Mouse (Mus musculus) intestine, embryonic 14.5 days (tissue): ENCODE measurements at regions not wholly inside any gene's neighbourhood (a gene's known extent, or its start where the extent isn't known, plus 50 kb on each side); places are given as distances from the start of the nearest gene placed in this dataset.

Experiments used
- ATAC-seq: fragments of 200-750 bp; cut with Nextera tagmentation; replicated peaks from 2 replicates; pipeline ENCODE4 v1.8.0; 2017; ENCODE audit warnings: low read depth, moderate number of reproducible peaks, moderate TSS enrichment, moderate library complexity; ENCODE audit not compliant: low FRiP score, low TSS enrichment
- DNase-seq: peaks from one replicate; pipeline ENCODE4 v3.0.0-alpha.2; 2018; ENCODE audit warnings: low spot score
- H3K27ac ChIP-seq: fragments of 300-500 bp; sonication (generic); 2 replicates; pipeline ENCODE4 v1.5.1; 2014; ENCODE audit warnings: low read depth, mild to moderate bottlenecking, control low read depth
- H3K27me3 ChIP-seq: fragments of 300-500 bp; sonication (generic); replicated peaks from 2 replicates; pipeline ENCODE4 v1.6.1; 2014; ENCODE audit warnings: low read length, control low read depth; ENCODE audit not compliant: control insufficient read depth, insufficient read depth
- H3K36me3 ChIP-seq: fragments of 300-500 bp; sonication (generic); 2 replicates; pipeline ENCODE4 v1.6.1; 2014; ENCODE audit warnings: low read length, control low read depth; ENCODE audit not compliant: control insufficient read depth, insufficient read depth
- H3K4me1 ChIP-seq: fragments of 300-500 bp; sonication (generic); replicated peaks from 2 replicates; pipeline ENCODE4 v1.6.1; 2014; ENCODE audit warnings: low read length, control low read depth, mixed read lengths; ENCODE audit not compliant: control insufficient read depth, insufficient read depth
- H3K4me2 ChIP-seq: fragments of 300-500 bp; sonication (generic); 2 replicates; pipeline ENCODE4 v1.6.1; 2014; ENCODE audit warnings: low read length
- H3K4me3 ChIP-seq: fragments of 300-500 bp; sonication (generic); 2 replicates; pipeline ENCODE4 v1.5.1; 2014; ENCODE audit warnings: low read depth, low read length, control low read depth, mixed read lengths
- H3K9ac ChIP-seq: fragments of 300-500 bp; sonication (generic); 2 replicates; pipeline ENCODE4 v1.6.1; 2014; ENCODE audit warnings: mild to moderate bottlenecking, low read length
- H3K9me3 ChIP-seq: fragments of 300-500 bp; sonication (generic); 2 replicates; pipeline ENCODE4 v1.6.1; 2016; ENCODE audit warnings: low read length, control low read depth; ENCODE audit not compliant: control insufficient read depth
- WGBS: fragments of 180-500 bp; shearing (Covaris S2); extraction: QIAGEN DNeasy Blood & Tissue Kit; methylation state at CpG from one replicate; pipeline ENCODE4 v1.1.7; 2014; 5-methylcytosine and 5-hydroxymethylcytosine counted together

DNA sequence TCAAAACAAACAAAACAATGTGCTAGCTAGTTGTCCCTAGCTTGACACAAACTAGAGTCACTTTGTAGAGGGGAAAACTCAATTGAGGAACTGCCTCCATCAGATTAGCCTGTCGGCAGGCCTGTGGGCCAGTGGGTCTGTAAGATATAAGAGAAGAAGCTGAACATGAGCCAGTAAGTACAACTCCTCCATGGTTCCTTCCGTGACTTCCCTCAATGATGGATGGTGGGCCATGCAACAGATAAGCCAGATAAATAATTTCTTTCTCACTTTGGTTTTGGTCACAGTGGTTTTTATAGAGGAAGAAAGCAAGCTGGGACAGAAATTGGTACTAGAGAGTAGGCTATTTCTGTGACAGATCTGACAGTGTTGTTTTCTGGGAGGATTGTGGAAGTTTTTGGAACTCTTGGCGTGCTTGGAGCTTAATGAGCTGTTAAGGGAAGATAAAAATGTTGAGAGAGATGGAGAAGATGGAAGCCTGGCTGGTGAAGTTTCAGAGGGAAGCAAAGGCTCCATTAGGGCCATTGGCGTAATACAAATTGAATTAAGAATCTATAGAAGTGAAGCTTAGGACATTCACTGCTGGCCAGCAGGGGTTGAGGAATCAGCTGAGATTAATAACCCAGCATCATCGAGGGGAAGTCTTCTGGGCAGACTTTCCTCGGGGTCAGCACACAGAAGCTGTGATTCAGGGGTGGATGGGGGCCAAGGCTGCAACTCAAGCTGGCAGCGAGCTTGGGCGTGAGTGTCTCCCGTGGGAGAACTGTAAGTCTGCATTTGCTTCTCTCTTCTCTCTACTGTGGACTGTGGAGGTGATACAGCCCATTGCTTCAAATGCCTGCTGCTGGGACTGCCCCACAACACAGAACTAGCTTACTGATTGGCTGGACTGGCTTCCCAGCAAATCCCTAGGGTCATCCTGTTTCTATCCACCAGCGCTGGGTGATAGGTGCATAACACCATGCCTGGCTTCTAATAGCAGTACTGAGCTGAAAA lies 105.2 kb upstream of the Ptch1 start:
- DNase-seq (no peak), ATAC-seq (no peak)
- Histone ChIP-seq H3K4me1 (no peaks in the 10 kb centered on the region), H3K36me3 (no peaks in the 10 kb centered on the region), H3K4me3 (no peak overlapping the region), H3K27me3 (no peaks in the 10 kb centered on the region), H3K9me3 (no peaks in the 10 kb centered on the region), H3K4me2 (no peak overlapping the region), H3K27ac (no peak overlapping the region), H3K9ac (no peak overlapping the region)
- 75% methylated on average over 10 of the region's 10 CpGs for WGBS

DNA sequence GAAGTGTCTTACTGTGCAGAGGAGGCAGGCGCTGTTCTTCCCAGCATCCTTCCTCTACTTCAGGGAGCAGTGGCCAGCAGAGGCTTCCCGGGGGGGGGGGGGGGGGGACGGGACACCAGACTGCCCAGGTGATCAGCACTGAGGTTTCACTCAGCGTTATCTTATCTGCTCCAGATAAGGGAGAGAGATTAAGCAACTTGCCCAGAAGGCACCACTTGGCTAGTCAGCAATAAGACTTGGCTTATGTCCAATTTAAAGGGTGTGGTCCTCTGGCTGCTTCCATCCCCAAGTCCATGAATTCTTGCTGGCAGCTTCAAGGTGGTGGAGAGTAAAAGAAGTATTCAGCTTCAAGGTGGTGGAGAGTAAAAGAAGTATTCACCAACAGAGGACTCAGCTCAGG lies 108.9 kb upstream of the Ptch1 start:
- no peak overlapping the region for H3K27ac ChIP-seq
- ATAC-seq, result no peak

DNA sequence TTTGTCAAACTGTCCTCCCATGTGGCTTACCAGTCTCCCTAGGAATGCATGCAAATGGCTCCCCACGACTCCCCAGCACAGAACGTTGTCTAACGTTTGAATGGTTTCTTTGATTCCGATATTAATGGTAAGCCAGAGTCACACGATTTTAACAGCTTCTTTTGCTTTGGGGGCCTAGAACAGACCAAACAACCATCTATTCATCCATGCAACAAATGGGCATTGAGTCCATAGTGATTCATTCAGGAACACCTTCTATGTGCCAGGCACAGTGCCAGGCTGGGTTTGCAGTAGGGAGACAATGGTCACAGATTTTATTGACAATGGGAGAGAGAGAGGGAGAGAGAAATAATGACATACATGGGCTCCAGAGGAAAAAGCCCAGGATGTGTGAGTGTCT lies 118.6 kb upstream of the Ptch1 start:
- Histone ChIP-seq H3K4me3 (no peak overlapping the region), H3K4me2 (no peak overlapping the region), H3K27ac (no peak overlapping the region), H3K9me3 (no peaks in the 10 kb centered on the region), H3K9ac (no peak overlapping the region), H3K4me1 (no peaks in the 10 kb centered on the region), H3K36me3 (no peaks in the 10 kb centered on the region), H3K27me3 (no peaks in the 10 kb centered on the region)
- 82% methylated on average over 5 of the region's 5 CpGs for WGBS
- DNase-seq (no peak), ATAC-seq (no peak)

More for the DNA sequence above, 108.9 kb upstream of the Ptch1 start:
- Histone ChIP-seq H3K4me1 (no peaks in the 10 kb centered on the region), H3K36me3 (no peaks in the 10 kb centered on the region), H3K9ac (no peak overlapping the region), H3K4me3 (no peak overlapping the region), H3K27me3 (no peaks in the 10 kb centered on the region), H3K9me3 (no peaks in the 10 kb centered on the region), H3K4me2 (no peak overlapping the region)
- DNase-seq, result no peak
- 58% methylated on average over 3 of the region's 4 CpGs for WGBS

DNA sequence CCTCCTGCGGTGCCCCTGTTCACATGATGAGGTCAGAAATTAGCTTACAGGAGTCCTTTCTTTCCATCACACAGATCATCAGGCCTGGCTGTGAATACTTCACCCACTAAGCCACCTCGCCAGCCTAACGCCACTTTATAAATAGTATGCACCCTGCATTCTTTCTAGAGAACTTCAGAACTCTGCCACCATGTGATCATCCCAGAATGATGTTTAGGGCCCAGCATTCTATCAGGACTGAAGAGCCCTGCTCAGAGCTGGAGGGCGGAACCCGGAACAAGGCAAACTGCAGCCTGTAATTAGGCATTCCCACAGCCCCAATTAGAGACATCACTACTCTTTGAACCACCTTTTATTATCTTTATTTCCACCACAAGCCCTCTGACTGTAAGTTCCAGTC lies 120.2 kb upstream of the Ptch1 start:
- Histone ChIP-seq H3K36me3 (no peaks in the 10 kb centered on the region), H3K4me2 (no peak overlapping the region), H3K4me3 (no peak overlapping the region), H3K27me3 (no peaks in the 10 kb centered on the region), H3K27ac (no peak overlapping the region), H3K9me3 (no peaks in the 10 kb centered on the region), H3K9ac (no peak overlapping the region), H3K4me1 (no peaks in the 10 kb centered on the region)
- ATAC-seq, result no peak
- 70% methylated on average over 5 of the region's 5 CpGs for WGBS
- DNase-seq, result no peak

DNA sequence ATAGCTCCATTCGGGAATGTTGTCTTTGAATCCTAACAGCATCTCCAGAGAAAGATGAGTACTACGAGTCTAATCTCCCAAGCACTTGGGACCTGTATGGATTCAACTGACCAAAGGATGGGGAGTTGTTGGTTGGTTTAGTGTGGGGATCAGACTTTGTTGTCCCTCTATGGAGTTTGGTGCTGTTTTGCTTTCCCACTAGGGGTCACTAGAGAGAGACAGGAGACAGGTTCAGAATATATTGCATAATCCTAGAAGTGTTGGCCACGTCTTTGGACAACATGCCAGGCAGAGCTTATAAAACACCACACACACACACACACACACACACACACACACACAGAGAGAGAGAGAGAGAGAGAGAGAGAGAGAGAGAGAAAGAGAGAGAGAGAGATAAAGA lies 118.6 kb upstream of the Ercc6l2 start:
- H3K4me3 ChIP-seq, result no peak overlapping the region
- no peak overlapping the region for H3K9ac ChIP-seq
- no peaks in the 10 kb centered on the region for H3K27me3 ChIP-seq
- H3K27ac ChIP-seq, result no peak overlapping the region
- H3K4me2 ChIP-seq, result no peak overlapping the region
- ATAC-seq (no peak), DNase-seq (no peak)
- H3K36me3 ChIP-seq, result no peaks in the 10 kb centered on the region
- WGBS, result 69% methylated on average over 3 of the region's 3 CpGs
- H3K9me3 ChIP-seq, result no peaks in the 10 kb centered on the region
- peaks cover 7% of the 10 kb centered on the region for H3K4me1 ChIP-seq

DNA sequence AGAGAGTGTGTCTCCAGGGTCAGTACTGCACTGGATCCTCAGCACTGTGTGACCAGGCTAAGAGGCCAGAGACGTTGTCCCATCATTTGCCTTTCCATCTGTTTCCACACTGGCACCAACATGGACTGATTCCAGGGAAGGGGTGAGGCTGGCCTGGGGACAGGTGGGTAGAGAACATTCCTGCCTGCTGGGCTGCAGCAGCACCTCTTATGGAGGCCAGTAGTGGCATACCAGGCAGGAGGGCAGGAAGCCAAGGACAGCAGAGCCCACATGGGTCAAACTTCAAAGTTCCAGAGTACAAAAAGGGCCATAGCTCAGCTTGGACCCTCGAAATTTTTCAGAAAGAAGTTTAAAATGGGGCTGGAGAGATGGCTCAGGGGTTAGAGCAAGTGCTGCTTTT lies 115.4 kb upstream of the Ercc6l2 start:
- WGBS, result 68% methylated on average over 2 of the region's 2 CpGs
- Histone ChIP-seq H3K9me3 (no peaks in the 10 kb centered on the region), H3K36me3 (no peaks in the 10 kb centered on the region), H3K27ac (no peak overlapping the region), H3K4me3 (no peak overlapping the region), H3K4me1 (peaks cover 11% of the 10 kb centered on the region), H3K27me3 (no peaks in the 10 kb centered on the region), H3K9ac (no peak overlapping the region), H3K4me2 (no peak overlapping the region)
- ATAC-seq (no peak), DNase-seq (no peak)

DNA sequence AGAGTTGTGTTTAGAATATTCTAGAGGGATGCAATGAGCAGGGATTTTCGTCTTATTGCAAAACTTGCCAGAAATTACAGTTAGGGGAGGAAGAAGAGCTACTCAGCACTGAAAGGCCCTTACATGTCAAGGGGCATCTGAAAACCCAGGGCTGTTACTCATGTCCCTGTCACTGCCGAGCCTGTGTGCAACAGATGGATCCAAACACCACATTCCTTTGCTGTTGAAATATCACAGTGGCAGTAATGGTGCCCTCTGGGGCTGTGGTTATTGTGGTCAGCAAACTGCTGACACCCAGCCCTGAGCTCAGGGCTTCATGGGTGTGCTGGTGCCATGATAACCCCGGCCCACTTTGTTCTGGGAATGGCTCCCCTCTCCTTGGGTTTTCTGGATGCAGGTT lies 114.3 kb upstream of the Ercc6l2 start:
- DNase-seq (no peak), ATAC-seq (no peak)
- Histone ChIP-seq H3K36me3 (no peaks in the 10 kb centered on the region), H3K4me1 (peaks cover 11% of the 10 kb centered on the region), H3K4me2 (no peak overlapping the region; the same call in 1 of the 2 replicates), H3K9ac (no peak overlapping the region), H3K9me3 (no peaks in the 10 kb centered on the region), H3K4me3 (no peak overlapping the region), H3K27ac (peak overlapping the region; percentile 90), H3K27me3 (no peaks in the 10 kb centered on the region)
- 26% methylated on average over 3 of the region's 3 CpGs for WGBS

DNA sequence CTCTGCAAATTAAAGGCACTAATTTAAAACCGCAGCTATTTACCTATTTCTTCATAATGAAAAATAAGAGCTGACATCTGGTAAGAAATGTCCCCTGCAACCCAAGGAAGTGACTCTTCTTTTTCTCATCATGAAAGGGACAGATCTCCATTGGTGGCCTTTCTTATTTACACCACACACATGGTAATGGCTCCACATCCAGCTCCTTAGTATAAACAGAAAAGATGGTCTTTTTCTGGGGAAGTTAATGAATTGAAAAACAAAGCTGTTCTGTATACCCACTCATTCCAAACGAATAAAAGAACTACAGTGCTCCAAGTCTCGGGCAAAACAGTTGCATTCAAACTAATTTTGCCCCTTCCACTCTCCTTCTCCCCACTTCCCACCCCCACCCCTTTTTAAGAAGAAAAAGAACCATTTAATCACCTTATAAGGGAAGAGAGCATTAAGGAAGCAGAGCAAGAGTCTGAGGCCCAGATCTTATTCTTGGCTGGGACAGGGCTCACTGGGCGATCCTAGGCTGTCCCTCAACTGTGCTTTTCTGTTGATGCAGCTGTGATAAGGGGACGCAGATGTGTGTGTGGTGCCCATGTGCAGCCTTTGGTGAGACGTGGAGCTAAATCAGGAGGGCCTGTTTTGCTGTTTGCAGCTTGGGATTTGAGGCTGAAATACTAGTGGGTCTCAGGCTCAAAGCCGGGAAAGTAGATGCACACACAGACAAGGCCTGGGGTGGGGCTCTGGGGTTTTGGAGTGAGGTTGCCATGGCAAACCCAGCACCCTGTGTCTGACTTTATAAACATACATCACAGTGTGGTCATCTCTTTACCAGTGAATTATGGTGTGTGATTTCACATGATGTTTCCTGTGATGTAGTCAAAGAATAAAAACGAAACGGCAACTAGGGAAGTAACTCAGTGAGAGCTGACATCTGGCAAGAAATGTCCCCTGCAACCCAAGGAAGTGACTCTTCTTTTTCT lies 113.6 kb upstream of the Ercc6l2 start:
- Histone ChIP-seq H3K4me2 (no peak overlapping the region), H3K27ac (peak overlapping the region; percentile 90), H3K9me3 (no peaks in the 10 kb centered on the region), H3K27me3 (no peaks in the 10 kb centered on the region), H3K36me3 (no peaks in the 10 kb centered on the region), H3K4me3 (no peak overlapping the region), H3K4me1 (peaks cover 11% of the 10 kb centered on the region), H3K9ac (no peak overlapping the region)
- no peak for DNase-seq
- WGBS, result 25% methylated on average over 9 of the region's 9 CpGs
- ATAC-seq, result peak; percentile 63; the same call in 1 of the 2 replicates
